Mouse (Mus musculus): ENCODE measurements around the gene Slc7a5.

- TF ChIP-seq CTCF (conservative IDR thresholded peaks at IDR 0.05 in 1 of 2, IDR thresholded peaks at IDR 0.05 in 1 of 2; ENCODE audit: low read depth in 2 of 2, low read length in 2 of 2), result peak in 1 of 2 experiments; percentile 79; a peak in 2 of 4 replicates
- no peak for TF ChIP-seq HCFC1 (IDR thresholded peaks at IDR 0.05; ENCODE audit: low read depth, low read length)
- TF ChIP-seq ZNF384 (IDR thresholded peaks at IDR 0.05; ENCODE audit: low read depth, low read length), result no peak
- no peak; the same call in 1 of the 2 replicates for TF ChIP-seq ZC3H11A (IDR thresholded peaks at IDR 0.05; ENCODE audit: low read depth, low read length)
- TF ChIP-seq POLR2A (IDR thresholded peaks at IDR 0.05; ENCODE audit: low read depth, low read length), result no peak
- no peak for TF ChIP-seq EP300 (IDR thresholded peaks at IDR 0.05; ENCODE audit: low read length)
- TF ChIP-seq MAZ (IDR thresholded peaks at IDR 0.05; ENCODE audit: low read depth, low read length), result no peak
- no peak for TF ChIP-seq MEF2A (IDR thresholded peaks at IDR 0.05; ENCODE audit: borderline replicate concordance, low read depth, low read length)
- no peak for TF ChIP-seq ZMIZ1 (IDR thresholded peaks at IDR 0.05; ENCODE audit: low read depth, low read length)
- TF ChIP-seq MAX (IDR thresholded peaks at IDR 0.05; ENCODE audit: low read length), result no peak
Observed at GRCm38 (mm10) chr8:121874031-121874430, 33.5 kb downstream of the Slc7a5 start.

Data from CH12.LX (cell line).